Mouse (Mus musculus): ENCODE measurements around the gene Nol12. TPM values are rescaled to one million over a fixed set of nuclear protein-coding genes. Genes with fewer than 3 reads are reported as not detected.
A peak's percentile ranks its signal among the peaks of the same experiment; 100 is the strongest.

Nol12 gene
- total and polyA plus RNA-seq, 3 experiments, result 13.1 to 17.4 (median 13.8) TPM

GRCm38 (mm10) chr15:78990970-78991525 is 56.3 kb downstream of the Nol12 start:
- WGBS, result 96% methylated on average over 25 of the region's 25 CpGs
- Histone ChIP-seq H3K4me3 (no peak overlapping the region), H3K9ac (ENCODE audit: low read depth, low read length) (no peak overlapping the region), H3K36me3 (ENCODE audit: control insufficient read depth, insufficient read depth, low read length) (no peaks in the 10 kb centered on the region), H3K4me1 (ENCODE audit: control insufficient read depth, insufficient read depth, low read length) (peaks cover 7% of the 10 kb centered on the region), H3K79me2 (replicated peaks; ENCODE audit: control insufficient read depth, insufficient read depth, low read length) (no peaks in the 10 kb centered on the region), H3K27ac (no peak overlapping the region), H3K27me3 (ENCODE audit: control insufficient read depth, insufficient read depth, low read length) (no peaks in the 10 kb centered on the region)
- intact Hi-C loops (cut with DNase I), result no loop called here
- no peak for DNase-seq
- TF ChIP-seq EP300 (IDR thresholded peaks at IDR 0.05; ENCODE audit: insufficient read depth, low read depth, low read length) (no peak), CTCF (IDR thresholded peaks at IDR 0.05) (no peak), POLR2A (IDR thresholded peaks at IDR 0.05; ENCODE audit: insufficient read depth, low read depth, low read length) (no peak)

- no peaks in the 10 kb centered on the region for H3K79me2 ChIP-seq (replicated peaks; ENCODE audit: control insufficient read depth, insufficient read depth, low read length)
- DNase-seq, result no peak
- H3K9ac ChIP-seq (ENCODE audit: low read depth, low read length), result no peak overlapping the region
- 93% methylated on average over 7 of the region's 7 CpGs for WGBS
- H3K27ac ChIP-seq, result no peak overlapping the region
- H3K36me3 ChIP-seq (ENCODE audit: control insufficient read depth, insufficient read depth, low read length), result no peaks in the 10 kb centered on the region
- no peaks in the 10 kb centered on the region for H3K27me3 ChIP-seq (ENCODE audit: control insufficient read depth, insufficient read depth, low read length)
- no peak overlapping the region for H3K4me3 ChIP-seq
- intact Hi-C loops (cut with DNase I), result no loop called here
- TF ChIP-seq CTCF (IDR thresholded peaks at IDR 0.05) (peak; percentile 34), POLR2A (IDR thresholded peaks at IDR 0.05; ENCODE audit: insufficient read depth, low read depth, low read length) (no peak), EP300 (IDR thresholded peaks at IDR 0.05; ENCODE audit: insufficient read depth, low read depth, low read length) (no peak)
- H3K4me1 ChIP-seq (ENCODE audit: control insufficient read depth, insufficient read depth, low read length), result peaks cover 7% of the 10 kb centered on the region
Observed at GRCm38 (mm10) chr15:78992235-78992634, 57.5 kb downstream of the Nol12 start.

GRCm38 (mm10) chr15:78992925-78993324 is 58.2 kb downstream of the Nol12 start:
- TF ChIP-seq POLR2A (IDR thresholded peaks at IDR 0.05; ENCODE audit: insufficient read depth, low read depth, low read length) (no peak), EP300 (IDR thresholded peaks at IDR 0.05; ENCODE audit: insufficient read depth, low read depth, low read length) (no peak), CTCF (IDR thresholded peaks at IDR 0.05) (no peak)
- 98% methylated on average over 24 of the region's 24 CpGs for WGBS
- H3K9ac ChIP-seq (ENCODE audit: low read depth, low read length), result no peak overlapping the region
- peaks cover 5% of the 10 kb centered on the region for H3K4me1 ChIP-seq (ENCODE audit: control insufficient read depth, insufficient read depth, low read length)
- H3K4me3 ChIP-seq, result no peak overlapping the region
- intact Hi-C loops (cut with DNase I), result no loop called here
- H3K27ac ChIP-seq, result no peak overlapping the region
- H3K27me3 ChIP-seq (ENCODE audit: control insufficient read depth, insufficient read depth, low read length), result no peaks in the 10 kb centered on the region
- no peaks in the 10 kb centered on the region for H3K79me2 ChIP-seq (replicated peaks; ENCODE audit: control insufficient read depth, insufficient read depth, low read length)
- no peaks in the 10 kb centered on the region for H3K36me3 ChIP-seq (ENCODE audit: control insufficient read depth, insufficient read depth, low read length)
- DNase-seq, result no peak

Small RNA genes within 50 kb of the gene (microRNA-seq; reads per million reads assigned to microRNA genes)
- 0.77 to 1.1 reads per million in 2 experiments for gene Mir6955

Other genes starting within 250 kb of the Nol12 start
- gene Elfn2, start 216.2 kb upstream of the Nol12 start, total RNA-seq (2021), result 1 to 10 TPM; 1.3 to 3.4 TPM
- 0.16 and 0.35 TPM in 2 replicates for gene Elfn2, start 216.2 kb upstream of the Nol12 start, polyA plus RNA-seq (2012; rRNA removed)
- gene Mfng, start 161.5 kb upstream of the Nol12 start, total RNA-seq (2021), result 10 to 100 TPM; 11.1 to 11.6 TPM
- gene Mfng, start 161.5 kb upstream of the Nol12 start, polyA plus RNA-seq (2012; rRNA removed), result 15.0 and 19.1 TPM in 2 replicates
- gene Card10, start 131.9 kb upstream of the Nol12 start, total RNA-seq (2021), result 10 to 100 TPM; 15.0 to 17.0 TPM
- 22.3 and 28.5 TPM in 2 replicates for gene Card10, start 131.9 kb upstream of the Nol12 start, polyA plus RNA-seq (2012; rRNA removed)
- 10 to 100 TPM; 30.8 to 37.1 TPM for gene Cdc42ep1, start 92.3 kb upstream of the Nol12 start, total RNA-seq (2021)
- gene Cdc42ep1, start 92.3 kb upstream of the Nol12 start, polyA plus RNA-seq (2012; rRNA removed), result 62.3 and 71.8 TPM in 2 replicates
- not detected for gene Lgals2, start 79.4 kb upstream of the Nol12 start, total RNA-seq (2021)
- gene Lgals2, start 79.4 kb upstream of the Nol12 start, polyA plus RNA-seq (2012; rRNA removed), result 0.59 and 1.5 TPM in 2 replicates
- 10 to 100 TPM; 42.2 to 44.4 TPM for gene Gga1, start 57.7 kb upstream of the Nol12 start, total RNA-seq (2021)
- 44.7 and 52.7 TPM in 2 replicates for gene Gga1, start 57.7 kb upstream of the Nol12 start, polyA plus RNA-seq (2012; rRNA removed)
- not detected for gene Gm49510, start 35.3 kb upstream of the Nol12 start, total RNA-seq (2021)
- 0.04 TPM in 1 of 2 replicates, not detected in the other for gene Gm49510, start 35.3 kb upstream of the Nol12 start, polyA plus RNA-seq (2012; rRNA removed)
- 1 to 10 TPM; 2.6 to 3.3 TPM for gene Sh3bp1, start 35.2 kb upstream of the Nol12 start, total RNA-seq (2021)
- 12.6 and 19.2 TPM in 2 replicates for gene Sh3bp1, start 35.2 kb upstream of the Nol12 start, polyA plus RNA-seq (2012; rRNA removed)
- under 1 TPM; 0.81 to 0.86 TPM for gene Pdxp, start 21.0 kb upstream of the Nol12 start, total RNA-seq (2021)
- 2.0 and 2.9 TPM in 2 replicates for gene Pdxp, start 21.0 kb upstream of the Nol12 start, polyA plus RNA-seq (2012; rRNA removed)
- 100 to 1,000 TPM; 174 to 176 TPM for gene Lgals1, start 8.2 kb upstream of the Nol12 start, total RNA-seq (2021)
- 425 and 497 TPM in 2 replicates for gene Lgals1, start 8.2 kb upstream of the Nol12 start, polyA plus RNA-seq (2012; rRNA removed)
- 10 to 100 TPM; 24.4 to 30.9 TPM for gene Triobp, start 12.8 kb downstream of the Nol12 start, total RNA-seq (2021)
- 22.0 and 26.7 TPM in 2 replicates for gene Triobp, start 12.8 kb downstream of the Nol12 start, polyA plus RNA-seq (2012; rRNA removed)
- gene H1f0, start 93.5 kb downstream of the Nol12 start, total RNA-seq (2021), result 10 to 100 TPM; 73.3 to 82.4 TPM
- gene H1f0, start 93.5 kb downstream of the Nol12 start, polyA plus RNA-seq (2012; rRNA removed), result 54.2 and 66.4 TPM in 2 replicates
- not detected for gene Galr3, start 107.0 kb downstream of the Nol12 start, total RNA-seq (2021)
- not detected in 2 replicates for gene Galr3, start 107.0 kb downstream of the Nol12 start, polyA plus RNA-seq (2012; rRNA removed)
- gene Ankrd54, start 128.0 kb downstream of the Nol12 start, total RNA-seq (2021), result 1 to 10 TPM; 5.5 to 8.5 TPM
- 12.2 and 14.2 TPM in 2 replicates for gene Ankrd54, start 128.0 kb downstream of the Nol12 start, polyA plus RNA-seq (2012; rRNA removed)
- gene Eif3l, start 140.2 kb downstream of the Nol12 start, total RNA-seq (2021), result 10 to 100 TPM; 63.9 to 69.2 TPM
- 90.3 and 116 TPM in 2 replicates for gene Eif3l, start 140.2 kb downstream of the Nol12 start, polyA plus RNA-seq (2012; rRNA removed)
- gene Micall1, start 174.0 kb downstream of the Nol12 start, total RNA-seq (2021), result 10 to 100 TPM; 43.0 to 45.7 TPM
- gene Micall1, start 174.0 kb downstream of the Nol12 start, polyA plus RNA-seq (2012; rRNA removed), result 39.3 and 58.7 TPM in 2 replicates
- 100 to 1,000 TPM; 126 to 145 TPM for gene Polr2f, start 206.1 kb downstream of the Nol12 start, total RNA-seq (2021)
- 48.6 and 50.9 TPM in 2 replicates for gene Polr2f, start 206.1 kb downstream of the Nol12 start, polyA plus RNA-seq (2012; rRNA removed)
- 1 to 10 TPM; 1.8 to 2.6 TPM for gene 1700088E04Rik, start 206.3 kb downstream of the Nol12 start, total RNA-seq (2021)
- 2.8 and 3.8 TPM in 2 replicates for gene 1700088E04Rik, start 206.3 kb downstream of the Nol12 start, polyA plus RNA-seq (2012; rRNA removed)
- gene Sox10, start 230.3 kb downstream of the Nol12 start, total RNA-seq (2021), result 1 to 10 TPM; 1.1 to 1.3 TPM
- 4.5 and 4.9 TPM in 2 replicates for gene Sox10, start 230.3 kb downstream of the Nol12 start, polyA plus RNA-seq (2012; rRNA removed)

Data from heart, adult 2 months (tissue).